Mouse (Mus musculus): Measurements from ENCODE around the gene Ube2k. TPM values are rescaled to one million over a fixed set of nuclear protein-coding genes. Genes with fewer than 3 reads are reported as not detected.

Gene Ube2k
- polyA plus RNA-seq, 1 experiment: 13.6 TPM

DNA sequence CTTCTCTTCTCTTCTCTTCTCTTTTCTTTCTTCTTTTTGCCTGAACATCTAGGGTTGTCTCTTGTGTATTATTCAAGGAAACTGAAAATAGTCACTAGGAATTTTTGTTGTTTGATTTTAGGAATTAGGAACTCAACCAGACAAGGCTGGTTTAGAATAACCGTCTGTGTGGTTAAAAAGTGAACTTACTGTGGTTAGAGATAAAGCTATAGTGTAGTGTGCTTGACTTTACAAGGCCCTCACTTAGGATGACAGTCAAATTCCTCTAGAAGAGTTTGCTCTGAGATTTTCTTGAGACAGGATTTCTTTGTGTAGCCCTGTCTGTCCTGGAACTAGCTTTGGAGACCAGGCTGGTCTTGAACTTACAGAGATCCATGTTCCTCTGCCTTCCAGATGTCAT, 53.2 kb downstream of the Ube2k start:
- no peak overlapping the region for H3K27ac ChIP-seq (ENCODE audit: insufficient read depth, low read depth, low read length)
- WGBS: 86% methylated on average over 1 of the region's 1 CpGs
- TF ChIP-seq POLR2A (IDR thresholded peaks at IDR 0.05; ENCODE audit: low read depth, low read length) (no peak), CTCF (IDR thresholded peaks at IDR 0.05; ENCODE audit: extremely low read depth, insufficient read length, insufficient replicate concordance, low read depth, low read length) (no peak)
- no peak overlapping the region for H3K4me3 ChIP-seq (ENCODE audit: low read depth, low read length)
- H3K27me3 ChIP-seq (ENCODE audit: control insufficient read depth, insufficient read depth, low read length): no peaks in the 10 kb centered on the region
- peaks cover 34% of the 10 kb centered on the region for H3K36me3 ChIP-seq (ENCODE audit: control insufficient read depth, insufficient read depth, low read length)
- no peaks in the 10 kb centered on the region for H3K4me1 ChIP-seq (ENCODE audit: control insufficient read depth, insufficient read depth, insufficient read length, low read length)

DNA sequence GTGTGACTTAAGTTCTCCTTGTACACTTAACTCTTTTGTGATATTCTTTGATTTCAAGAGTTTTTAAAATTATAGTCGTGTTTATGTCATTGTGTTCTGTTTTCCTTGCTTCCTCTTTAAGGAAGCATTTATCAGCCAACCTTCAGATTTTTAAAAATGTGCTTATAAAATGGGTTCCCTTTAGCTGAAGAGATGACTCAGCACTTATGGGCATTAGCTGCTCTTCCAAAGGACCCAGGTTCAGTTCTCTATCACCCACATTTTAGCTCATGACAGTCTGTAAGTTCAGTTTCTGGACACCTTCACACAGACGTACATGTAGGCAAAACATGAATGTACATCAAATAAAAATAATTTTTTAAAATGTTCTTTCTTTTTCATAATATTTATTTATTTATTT, 55.4 kb downstream of the Ube2k start:
- TF ChIP-seq POLR2A (IDR thresholded peaks at IDR 0.05; ENCODE audit: low read depth, low read length): no peak
- no peak for TF ChIP-seq CTCF (IDR thresholded peaks at IDR 0.05; ENCODE audit: extremely low read depth, insufficient read length, insufficient replicate concordance, low read depth, low read length)
- 80% methylated on average over 2 of the region's 2 CpGs for WGBS
- H3K27ac ChIP-seq (ENCODE audit: insufficient read depth, low read depth, low read length): no peak overlapping the region
- H3K4me3 ChIP-seq (ENCODE audit: low read depth, low read length): no peak overlapping the region
- H3K27me3 ChIP-seq (ENCODE audit: control insufficient read depth, insufficient read depth, low read length): no peaks in the 10 kb centered on the region
- H3K4me1 ChIP-seq (ENCODE audit: control insufficient read depth, insufficient read depth, insufficient read length, low read length): no peaks in the 10 kb centered on the region
- peaks cover 37% of the 10 kb centered on the region for H3K36me3 ChIP-seq (ENCODE audit: control insufficient read depth, insufficient read depth, low read length)

DNA sequence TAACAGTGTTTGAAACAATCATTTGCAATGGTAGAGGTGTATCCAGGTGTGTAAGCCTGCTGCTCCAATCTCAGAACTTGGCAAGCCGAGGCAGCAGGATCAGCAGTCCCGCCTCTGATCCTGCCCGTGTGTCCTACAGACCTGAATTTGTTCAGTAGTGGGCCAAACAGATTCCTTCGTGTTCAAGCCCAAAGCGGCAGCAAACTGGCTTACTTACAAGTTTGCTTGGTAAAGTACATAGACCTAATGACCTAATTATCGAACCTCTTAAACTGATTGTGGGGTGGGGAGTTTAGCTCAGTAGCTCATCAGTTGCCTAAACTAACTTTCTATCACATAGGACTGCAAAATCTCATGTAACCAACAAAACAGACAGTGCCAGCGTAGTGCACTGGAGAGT, 62.6 kb downstream of the Ube2k start:
- H3K27ac ChIP-seq (ENCODE audit: insufficient read depth, low read depth, low read length): no peak overlapping the region
- no peak overlapping the region for H3K4me3 ChIP-seq (ENCODE audit: low read depth, low read length)
- no peaks in the 10 kb centered on the region for H3K27me3 ChIP-seq (ENCODE audit: control insufficient read depth, insufficient read depth, low read length)
- no peak for TF ChIP-seq POLR2A (IDR thresholded peaks at IDR 0.05; ENCODE audit: low read depth, low read length)
- peaks cover 22% of the 10 kb centered on the region for H3K36me3 ChIP-seq (ENCODE audit: control insufficient read depth, insufficient read depth, low read length)
- H3K4me1 ChIP-seq (ENCODE audit: control insufficient read depth, insufficient read depth, insufficient read length, low read length): no peaks in the 10 kb centered on the region
- WGBS: 75% methylated on average over 7 of the region's 7 CpGs

DNA sequence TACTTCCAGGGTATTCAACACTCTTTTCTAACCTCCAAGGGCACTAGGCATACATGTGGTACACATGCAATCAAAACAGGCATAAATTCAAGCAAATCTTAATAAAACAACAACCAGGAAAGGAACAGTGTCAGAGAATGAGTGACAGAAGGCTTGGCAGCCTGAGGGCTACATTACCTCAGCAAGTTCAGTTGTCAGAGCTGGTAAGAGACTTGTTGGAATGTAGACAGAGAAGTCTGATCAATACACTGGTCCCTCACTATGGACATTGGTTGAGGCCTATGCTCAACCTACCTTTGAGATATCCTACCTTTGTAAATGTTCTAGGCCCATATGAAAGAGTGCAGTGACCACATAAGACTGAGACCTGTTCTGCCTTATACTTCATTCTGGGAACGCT, 69.8 kb downstream of the Ube2k start:
- no peak overlapping the region for H3K4me3 ChIP-seq (ENCODE audit: low read depth, low read length)
- WGBS: 93% methylated on average over 1 of the region's 1 CpGs
- peaks cover 24% of the 10 kb centered on the region for H3K36me3 ChIP-seq (ENCODE audit: control insufficient read depth, insufficient read depth, low read length)
- no peak for TF ChIP-seq POLR2A (IDR thresholded peaks at IDR 0.05; ENCODE audit: low read depth, low read length)
- TF ChIP-seq CTCF (IDR thresholded peaks at IDR 0.05; ENCODE audit: extremely low read depth, insufficient read length, insufficient replicate concordance, low read depth, low read length): no peak
- H3K27ac ChIP-seq (ENCODE audit: insufficient read depth, low read depth, low read length): no peak overlapping the region
- no peaks in the 10 kb centered on the region for H3K4me1 ChIP-seq (ENCODE audit: control insufficient read depth, insufficient read depth, insufficient read length, low read length)
- H3K27me3 ChIP-seq (ENCODE audit: control insufficient read depth, insufficient read depth, low read length): no peaks in the 10 kb centered on the region

DNA sequence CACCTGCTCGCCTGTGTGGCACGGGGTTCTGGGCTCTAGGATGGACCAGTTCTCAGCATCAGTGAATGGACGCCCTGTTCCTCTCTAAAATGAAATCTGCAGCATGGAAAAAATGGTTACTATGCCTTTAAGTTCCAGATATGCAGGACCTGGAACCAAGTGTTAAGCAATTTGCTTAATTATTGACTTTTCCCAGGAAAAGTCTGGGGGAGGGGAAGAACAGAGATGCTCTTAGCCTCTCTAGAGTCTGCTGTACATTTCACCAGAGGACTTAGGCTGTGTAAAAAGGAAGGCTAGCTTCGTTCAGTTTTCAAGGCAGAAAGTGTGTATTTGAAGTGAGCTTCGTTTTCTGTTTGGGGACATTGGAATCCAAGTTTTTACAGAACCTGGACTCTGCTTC, 72.7 kb downstream of the Ube2k start:
- Histone ChIP-seq H3K4me1 (ENCODE audit: control insufficient read depth, insufficient read depth, insufficient read length, low read length) (no peaks in the 10 kb centered on the region), H3K27me3 (ENCODE audit: control insufficient read depth, insufficient read depth, low read length) (no peaks in the 10 kb centered on the region), H3K36me3 (ENCODE audit: control insufficient read depth, insufficient read depth, low read length) (peaks cover 21% of the 10 kb centered on the region), H3K27ac (ENCODE audit: insufficient read depth, low read depth, low read length) (no peak overlapping the region), H3K4me3 (ENCODE audit: low read depth, low read length) (no peak overlapping the region)
- TF ChIP-seq CTCF (IDR thresholded peaks at IDR 0.05; ENCODE audit: extremely low read depth, insufficient read length, insufficient replicate concordance, low read depth, low read length): no peak
- TF ChIP-seq POLR2A (IDR thresholded peaks at IDR 0.05; ENCODE audit: low read depth, low read length): no peak
- 76% methylated on average over 5 of the region's 5 CpGs for WGBS

DNA sequence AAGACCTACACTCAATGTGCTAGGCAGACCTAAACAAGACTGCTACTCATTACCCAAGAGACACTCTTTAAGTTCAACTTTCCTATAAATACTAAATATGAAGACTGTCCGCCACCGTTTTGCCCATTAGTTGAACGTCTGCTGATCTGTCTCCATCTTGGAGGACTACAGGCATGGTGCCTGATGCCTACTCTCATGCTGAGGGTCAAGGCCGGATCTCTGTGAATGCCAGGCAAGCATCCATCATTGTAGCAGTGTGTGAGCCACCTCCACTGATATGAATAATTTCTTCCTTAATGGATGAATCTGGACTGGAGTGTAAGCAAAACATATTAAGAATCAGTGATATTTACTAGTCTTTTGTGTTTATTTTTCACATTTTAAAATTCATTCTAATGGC, 73.5 kb downstream of the Ube2k start:
- no peak overlapping the region for H3K27ac ChIP-seq (ENCODE audit: insufficient read depth, low read depth, low read length)
- peaks cover 27% of the 10 kb centered on the region for H3K36me3 ChIP-seq (ENCODE audit: control insufficient read depth, insufficient read depth, low read length)
- no peaks in the 10 kb centered on the region for H3K4me1 ChIP-seq (ENCODE audit: control insufficient read depth, insufficient read depth, insufficient read length, low read length)
- no peaks in the 10 kb centered on the region for H3K27me3 ChIP-seq (ENCODE audit: control insufficient read depth, insufficient read depth, low read length)
- TF ChIP-seq POLR2A (IDR thresholded peaks at IDR 0.05; ENCODE audit: low read depth, low read length) (no peak), CTCF (IDR thresholded peaks at IDR 0.05; ENCODE audit: extremely low read depth, insufficient read length, insufficient replicate concordance, low read depth, low read length) (no peak)
- 80% methylated on average over 4 of the region's 4 CpGs for WGBS
- H3K4me3 ChIP-seq (ENCODE audit: low read depth, low read length): no peak overlapping the region

DNA sequence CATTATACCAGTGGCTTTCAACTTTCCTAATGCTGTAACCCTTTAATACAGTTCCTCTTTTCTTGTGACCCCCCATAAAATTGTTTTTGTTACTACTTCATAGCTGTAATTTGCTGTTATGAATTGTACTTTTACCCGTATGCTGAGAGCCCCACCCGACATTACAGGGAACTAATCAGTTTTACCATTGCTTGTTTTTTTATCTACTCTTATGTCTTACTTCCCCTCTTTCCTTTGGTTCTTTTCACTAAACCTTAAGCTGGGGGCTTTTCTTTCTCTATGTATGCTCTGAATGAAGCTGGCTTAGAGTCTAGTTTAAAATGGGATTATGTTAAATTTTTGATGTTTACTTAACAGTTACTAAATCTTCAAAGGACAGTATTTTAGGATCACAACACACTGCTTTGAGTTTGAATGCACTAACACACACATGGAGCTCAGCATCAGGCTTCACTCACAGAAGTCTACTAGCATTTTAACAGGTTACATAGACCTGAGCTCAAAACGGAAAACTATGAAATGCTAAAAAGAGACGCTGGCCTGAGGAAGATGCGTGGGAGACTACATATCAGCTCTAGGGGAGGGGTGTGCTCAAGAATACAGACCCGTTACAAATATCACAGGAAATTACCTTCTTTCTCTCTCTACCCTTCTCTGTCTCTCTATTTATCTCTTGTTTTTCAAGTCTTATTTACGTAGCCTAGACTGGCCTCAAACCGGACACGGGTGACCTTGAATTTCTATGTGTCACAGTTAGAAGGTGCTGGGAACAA, 76.3 kb downstream of the Ube2k start:
- 65% methylated on average over 9 of the region's 9 CpGs for WGBS
- no peaks in the 10 kb centered on the region for H3K27me3 ChIP-seq (ENCODE audit: control insufficient read depth, insufficient read depth, low read length)
- TF ChIP-seq CTCF (IDR thresholded peaks at IDR 0.05; ENCODE audit: extremely low read depth, insufficient read length, insufficient replicate concordance, low read depth, low read length) (no peak), POLR2A (IDR thresholded peaks at IDR 0.05; ENCODE audit: low read depth, low read length) (no peak)
- H3K27ac ChIP-seq (ENCODE audit: insufficient read depth, low read depth, low read length): no peak overlapping the region
- H3K4me3 ChIP-seq (ENCODE audit: low read depth, low read length): no peak overlapping the region
- H3K36me3 ChIP-seq (ENCODE audit: control insufficient read depth, insufficient read depth, low read length): peaks cover 43% of the 10 kb centered on the region
- H3K4me1 ChIP-seq (ENCODE audit: control insufficient read depth, insufficient read depth, insufficient read length, low read length): no peaks in the 10 kb centered on the region

Data from small intestine, adult 2 months (tissue).